Mouse (Mus musculus) bone marrow, adult 2 months (tissue): Measurements from ENCODE around the gene Alx3.

Source experiments
- CTCF ChIP-seq: fragments of 200-500 bp; IDR thresholded peaks from 2 replicates; pipeline ENCODE4 v1.5.1; 2011; ENCODE audit warnings: low read length, control low read depth; ENCODE audit not compliant: control insufficient read depth, insufficient read depth
- POLR2A ChIP-seq: fragments of 200-500 bp; IDR thresholded peaks from 2 replicates; pipeline ENCODE4 v1.6.1; 2011; ENCODE audit warnings: low read depth, mild to moderate bottlenecking, control low read depth, low read length, borderline replicate concordance; ENCODE audit not compliant: control insufficient read depth

- TF ChIP-seq POLR2A (no peak), CTCF (no peak)
These were observed 30.7 kb downstream of the Alx3 start for GRCm38 (mm10) chr3:107625536-107625935.
